Comparison of ENCODE assay signal across 8 mouse cellular contexts in the genomic region with DNA sequence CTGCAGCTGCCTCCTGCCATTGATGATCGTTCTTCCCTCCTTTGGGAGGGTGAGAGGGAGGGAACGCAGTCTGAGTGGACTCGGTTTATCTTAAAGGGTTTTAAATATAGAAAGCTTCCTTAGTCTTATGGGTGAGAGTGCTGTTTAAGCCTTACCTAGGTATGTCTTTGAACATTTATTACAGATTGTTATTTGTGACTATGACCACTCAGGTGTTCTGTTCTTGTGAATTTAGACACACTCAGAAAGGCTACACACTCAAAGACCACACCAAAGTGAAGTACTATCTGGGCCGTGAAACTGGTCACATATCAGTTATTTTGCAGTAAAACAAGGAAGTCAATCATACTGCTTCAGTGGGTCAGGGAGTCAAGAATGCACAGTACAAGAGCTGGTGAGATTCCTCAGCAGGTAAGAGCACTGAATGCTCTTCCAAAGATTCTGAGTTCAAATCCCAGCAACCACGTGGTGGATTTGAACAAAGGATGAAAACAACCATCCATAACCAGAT. TPM values are rescaled to one million over a fixed set of nuclear protein-coding genes. Genes with fewer than 3 reads are reported as not detected.
DNase-seq lines count a peak whose midpoint lies in the region; ATAC-seq lines count a peak whose summit lies in the region.

No protein-coding gene starts in this region.

- no peak overlapping the region for H3K4me2 ChIP-seq in forebrain, embryonic 12.5 days
- H3K4me2 ChIP-seq in hindbrain, embryonic 13.5 days = no peak overlapping the region

- peak overlapping the region; percentile 78 for H3K27ac ChIP-seq in forebrain, embryonic 12.5 days
- peak overlapping the region; percentile 88 for H3K27ac ChIP-seq in hindbrain, embryonic 13.5 days

- H3K9me3 ChIP-seq in forebrain, embryonic 12.5 days = no peaks in the 10 kb centered on the region
- no peaks in the 10 kb centered on the region for H3K9me3 ChIP-seq in hindbrain, embryonic 13.5 days
- H3K9me3 ChIP-seq in megakaryocyte, embryonic 14.5 days = no peaks in the 10 kb centered on the region

- DNase-seq in adrenal gland, adult (ENCODE audit: inconsistent age in 2 of 2, low spot score in 1 of 2) = peak; percentile 62 to 87
- DNase-seq in adrenal gland, adult 18-20 months (ENCODE audit: low spot score in 2 of 2) = no peak
- peak; percentile 80 for DNase-seq in c-Kit-positive CD71-negative TER-119-negative erythroid progenitor cells, embryonic 14.5 days (ENCODE audit: low read depth)
- DNase-seq in left cerebral cortex, adult 9 months (ENCODE audit: low spot score in 2 of 2) = peak; percentile 78 to 90
- peak; percentile 33 for DNase-seq in right cerebral cortex, postnatal 25 days

- WGBS in forebrain, embryonic 12.5 days = under 1% methylated on average over 5 of the region's 5 CpGs
- 0% methylated on average over 5 of the region's 5 CpGs for WGBS in hindbrain, embryonic 13.5 days

- peaks cover 17% of the 10 kb centered on the region for H3K27me3 ChIP-seq in forebrain, embryonic 12.5 days
- H3K27me3 ChIP-seq in hindbrain, embryonic 13.5 days = no peaks in the 10 kb centered on the region
- H3K27me3 ChIP-seq in megakaryocyte, embryonic 14.5 days (replicated peaks) = peaks cover 2% of the 10 kb centered on the region

- H3K9ac ChIP-seq in forebrain, embryonic 12.5 days = no peak overlapping the region
- H3K9ac ChIP-seq in hindbrain, embryonic 13.5 days = no peak overlapping the region

- no peak overlapping the region for H3K4me3 ChIP-seq in forebrain, embryonic 12.5 days (replicated peaks)
- no peak overlapping the region for H3K4me3 ChIP-seq in hindbrain, embryonic 13.5 days
- H3K4me3 ChIP-seq in megakaryocyte, embryonic 14.5 days (replicated peaks) = peak overlapping the region; percentile 74

- ATAC-seq in forebrain, embryonic 12.5 days (ENCODE audit: low FRiP score) = peak; percentile 34
- ATAC-seq in hindbrain, embryonic 13.5 days (ENCODE audit: low FRiP score) = no peak

- H3K4me1 ChIP-seq in forebrain, embryonic 12.5 days = peaks cover 6% of the 10 kb centered on the region; the same call in 1 of the 2 replicates
- H3K4me1 ChIP-seq in hindbrain, embryonic 13.5 days (replicated peaks) = peaks cover 11% of the 10 kb centered on the region
- H3K4me1 ChIP-seq in megakaryocyte, embryonic 14.5 days = peaks cover 44% of the 10 kb centered on the region

- no peaks in the 10 kb centered on the region for H3K36me3 ChIP-seq in forebrain, embryonic 12.5 days (replicated peaks)
- H3K36me3 ChIP-seq in hindbrain, embryonic 13.5 days = no peaks in the 10 kb centered on the region
- H3K36me3 ChIP-seq in megakaryocyte, embryonic 14.5 days (replicated peaks; ENCODE audit: low read length) = no peaks in the 10 kb centered on the region

RNA-seq across cellular contexts. Expression of a gene that starts 38.6 kb away (rescaled TPM):
- under 1 TPM; 0.07 to 0.26 TPM for total RNA-seq in adrenal gland, adult 18-20 months (2021)
- 0.35 and 0.42 TPM in 2 replicates for polyA plus RNA-seq in forebrain, embryonic 12.5 days (2016; fragmentation: Nextera tagmentation; extraction: Ambion mirVana)
- polyA plus RNA-seq in hindbrain, embryonic 13.5 days (2015; fragmentation: Nextera tagmentation; extraction: Ambion mirVana) = 1.00 and 1.0 TPM in 2 replicates
- not detected in 2 replicates for polyA plus RNA-seq in megakaryocyte, embryonic 14.5 days (2012; ENCODE audit: insufficient read depth, low replicate concordance)

RNA-seq across cellular contexts. Expression of a gene that starts 38.7 kb away (rescaled TPM):
- 1 to 10 TPM; 2.8 to 4.9 TPM for total RNA-seq in adrenal gland, adult 18-20 months (2021)
- 11.8 and 12.1 TPM in 2 replicates for polyA plus RNA-seq in forebrain, embryonic 12.5 days (2016; fragmentation: Nextera tagmentation; extraction: Ambion mirVana)
- 5.1 and 6.2 TPM in 2 replicates for polyA plus RNA-seq in hindbrain, embryonic 13.5 days (2015; fragmentation: Nextera tagmentation; extraction: Ambion mirVana)
- 0.22 TPM in 1 of 2 replicates, not detected in the other for polyA plus RNA-seq in megakaryocyte, embryonic 14.5 days (2012; ENCODE audit: insufficient read depth, low replicate concordance)

Comparison
In these comparisons a context has a peak if more than half of its experiments do, and no peak if none do; other contexts are left out.
1. DNase-seq: peak in adrenal gland, adult (2 of 2), c-Kit-positive CD71-negative TER-119-negative erythroid progenitor cells, embryonic 14.5 days (single experiment), left cerebral cortex, adult 9 months (2 of 2) and right cerebral cortex, postnatal 25 days (single experiment); none in adrenal gland, adult 18-20 months (0 of 2).